Mouse (Mus musculus): ENCODE data around the gene Tbc1d9b. TPM values are rescaled to one million over a fixed set of nuclear protein-coding genes. Genes with fewer than 3 reads are reported as not detected.

Tbc1d9b gene
- polyA plus RNA-seq, 1 experiment from 2014 or later: 47.8 TPM

GRCm38 (mm10) chr11:50180478-50181231 lies 49.5 kb downstream of the Tbc1d9b start:
- no peaks in the 10 kb centered on the region for H3K4me1 ChIP-seq
- no peak overlapping the region for H3K27ac ChIP-seq
- 52% methylated on average over 6 of the region's 6 CpGs for WGBS
- peaks cover 39% of the 10 kb centered on the region for H3K36me3 ChIP-seq
- no peak overlapping the region for H3K4me3 ChIP-seq
- H3K4me2 ChIP-seq: no peak overlapping the region
- no peaks in the 10 kb centered on the region for H3K27me3 ChIP-seq
- ATAC-seq (ENCODE audit: insufficient number of reproducible peaks, insufficient read depth, low FRiP score, low TSS enrichment, low read depth): no peak
- H3K9me3 ChIP-seq: no peaks in the 10 kb centered on the region
- H3K9ac ChIP-seq: no peak overlapping the region

GRCm38 (mm10) chr11:50182702-50183101 lies 51.5 kb downstream of the Tbc1d9b start:
- ATAC-seq (ENCODE audit: insufficient number of reproducible peaks, insufficient read depth, low FRiP score, low TSS enrichment, low read depth): no peak

GRCm38 (mm10) chr11:50184788-50185187 lies 53.6 kb downstream of the Tbc1d9b start:
- Histone ChIP-seq H3K4me2 (no peak overlapping the region), H3K36me3 (peaks cover 28% of the 10 kb centered on the region), H3K4me1 (no peaks in the 10 kb centered on the region), H3K9ac (no peak overlapping the region), H3K9me3 (no peaks in the 10 kb centered on the region), H3K27me3 (no peaks in the 10 kb centered on the region), H3K27ac (no peak overlapping the region), H3K4me3 (no peak overlapping the region)
- no peak for ATAC-seq (ENCODE audit: insufficient number of reproducible peaks, insufficient read depth, low FRiP score, low TSS enrichment, low read depth)
- 86% methylated on average over 3 of the region's 3 CpGs for WGBS

More at GRCm38 (mm10) chr11:50182702-50183101, 51.5 kb downstream of the Tbc1d9b start:
- Histone ChIP-seq H3K4me1 (no peaks in the 10 kb centered on the region), H3K36me3 (peaks cover 38% of the 10 kb centered on the region), H3K9me3 (no peaks in the 10 kb centered on the region), H3K27me3 (no peaks in the 10 kb centered on the region), H3K4me3 (no peak overlapping the region), H3K4me2 (no peak overlapping the region), H3K9ac (no peak overlapping the region), H3K27ac (no peak overlapping the region)
- 91% methylated on average over 4 of the region's 4 CpGs for WGBS

GRCm38 (mm10) chr11:50188682-50189081 lies 57.5 kb downstream of the Tbc1d9b start:
- no peaks in the 10 kb centered on the region for H3K9me3 ChIP-seq
- ATAC-seq (ENCODE audit: insufficient number of reproducible peaks, insufficient read depth, low FRiP score, low TSS enrichment, low read depth): no peak

GRCm38 (mm10) chr11:50190362-50190761 lies 59.2 kb downstream of the Tbc1d9b start:
- no peak overlapping the region for H3K27ac ChIP-seq
- H3K9me3 ChIP-seq: no peaks in the 10 kb centered on the region
- no peak overlapping the region for H3K4me2 ChIP-seq
- no peaks in the 10 kb centered on the region for H3K4me1 ChIP-seq
- peaks cover 14% of the 10 kb centered on the region; the same call in 1 of the 2 replicates for H3K36me3 ChIP-seq
- no peak overlapping the region for H3K9ac ChIP-seq
- no peaks in the 10 kb centered on the region for H3K27me3 ChIP-seq
- ATAC-seq (ENCODE audit: insufficient number of reproducible peaks, insufficient read depth, low FRiP score, low TSS enrichment, low read depth): no peak
- WGBS: 85% methylated on average over 4 of the region's 4 CpGs
- H3K4me3 ChIP-seq: no peak overlapping the region

More at GRCm38 (mm10) chr11:50188682-50189081, 57.5 kb downstream of the Tbc1d9b start:
- peaks cover 12% of the 10 kb centered on the region; the same call in 1 of the 2 replicates for H3K36me3 ChIP-seq
- no peaks in the 10 kb centered on the region for H3K27me3 ChIP-seq
- H3K4me1 ChIP-seq: no peaks in the 10 kb centered on the region
- H3K9ac ChIP-seq: no peak overlapping the region
- 87% methylated on average over 7 of the region's 7 CpGs for WGBS
- no peak overlapping the region for H3K4me2 ChIP-seq
- no peak overlapping the region for H3K4me3 ChIP-seq
- H3K27ac ChIP-seq: no peak overlapping the region

GRCm38 (mm10) chr11:50192278-50192677 lies 61.1 kb downstream of the Tbc1d9b start:
- Histone ChIP-seq H3K9ac (no peak overlapping the region), H3K4me3 (no peak overlapping the region), H3K27ac (no peak overlapping the region), H3K4me1 (no peaks in the 10 kb centered on the region), H3K9me3 (no peaks in the 10 kb centered on the region), H3K36me3 (peaks cover 26% of the 10 kb centered on the region), H3K4me2 (no peak overlapping the region), H3K27me3 (no peaks in the 10 kb centered on the region)
- WGBS: 70% methylated on average over 3 of the region's 3 CpGs
- no peak for ATAC-seq (ENCODE audit: insufficient number of reproducible peaks, insufficient read depth, low FRiP score, low TSS enrichment, low read depth)

- Histone ChIP-seq H3K27me3 (no peaks in the 10 kb centered on the region), H3K4me3 (no peak overlapping the region), H3K9me3 (no peaks in the 10 kb centered on the region), H3K4me2 (no peak overlapping the region), H3K27ac (no peak overlapping the region), H3K36me3 (peaks cover 33% of the 10 kb centered on the region), H3K9ac (no peak overlapping the region), H3K4me1 (no peaks in the 10 kb centered on the region)
- WGBS: 76% methylated on average over 7 of the region's 7 CpGs
- ATAC-seq (ENCODE audit: insufficient number of reproducible peaks, insufficient read depth, low FRiP score, low TSS enrichment, low read depth): no peak
These were observed 62.9 kb downstream of the Tbc1d9b start for GRCm38 (mm10) chr11:50194070-50194469.

- WGBS: 81% methylated on average over 4 of the region's 4 CpGs
- Histone ChIP-seq H3K4me1 (no peaks in the 10 kb centered on the region), H3K36me3 (peaks cover 41% of the 10 kb centered on the region)
These were observed 63.6 kb downstream of the Tbc1d9b start for GRCm38 (mm10) chr11:50194793-50195192.

GRCm38 (mm10) chr11:50197500-50197899 lies 66.3 kb downstream of the Tbc1d9b start:
- Histone ChIP-seq H3K4me3 (no peak overlapping the region), H3K9me3 (no peaks in the 10 kb centered on the region), H3K4me2 (no peak overlapping the region), H3K4me1 (no peaks in the 10 kb centered on the region), H3K36me3 (peaks cover 68% of the 10 kb centered on the region), H3K27me3 (no peaks in the 10 kb centered on the region), H3K9ac (no peak overlapping the region), H3K27ac (no peak overlapping the region)
- WGBS: 84% methylated on average over 4 of the region's 4 CpGs
- no peak for ATAC-seq (ENCODE audit: insufficient number of reproducible peaks, insufficient read depth, low FRiP score, low TSS enrichment, low read depth)

More at GRCm38 (mm10) chr11:50194793-50195192, 63.6 kb downstream of the Tbc1d9b start:
- Histone ChIP-seq H3K27me3 (no peaks in the 10 kb centered on the region), H3K9ac (no peak overlapping the region), H3K4me3 (no peak overlapping the region), H3K27ac (no peak overlapping the region), H3K4me2 (no peak overlapping the region), H3K9me3 (no peaks in the 10 kb centered on the region)
- no peak for ATAC-seq (ENCODE audit: insufficient number of reproducible peaks, insufficient read depth, low FRiP score, low TSS enrichment, low read depth)

- no peak for ATAC-seq (ENCODE audit: insufficient number of reproducible peaks, insufficient read depth, low FRiP score, low TSS enrichment, low read depth)
- Histone ChIP-seq H3K9me3 (no peaks in the 10 kb centered on the region), H3K4me1 (no peaks in the 10 kb centered on the region), H3K4me3 (no peak overlapping the region), H3K27ac (no peak overlapping the region), H3K27me3 (no peaks in the 10 kb centered on the region), H3K4me2 (no peak overlapping the region), H3K9ac (no peak overlapping the region), H3K36me3 (peaks cover 76% of the 10 kb centered on the region)
- 87% methylated on average over 4 of the region's 5 CpGs for WGBS
These were observed 67.1 kb downstream of the Tbc1d9b start for GRCm38 (mm10) chr11:50198219-50198846.

- no peak overlapping the region for H3K27ac ChIP-seq
- H3K27me3 ChIP-seq: no peaks in the 10 kb centered on the region
- no peak for ATAC-seq (ENCODE audit: insufficient number of reproducible peaks, insufficient read depth, low FRiP score, low TSS enrichment, low read depth)
- H3K9ac ChIP-seq: no peak overlapping the region
- peaks cover 80% of the 10 kb centered on the region for H3K36me3 ChIP-seq
- no peaks in the 10 kb centered on the region for H3K9me3 ChIP-seq
- WGBS: 86% methylated on average over 2 of the region's 2 CpGs
- H3K4me3 ChIP-seq: no peak overlapping the region
- no peaks in the 10 kb centered on the region for H3K4me1 ChIP-seq
- no peak overlapping the region for H3K4me2 ChIP-seq
These were observed 67.7 kb downstream of the Tbc1d9b start for GRCm38 (mm10) chr11:50198916-50199315.

- no peak overlapping the region for H3K4me3 ChIP-seq
- H3K9ac ChIP-seq: no peak overlapping the region
- H3K27me3 ChIP-seq: no peaks in the 10 kb centered on the region
- 85% methylated on average over 8 of the region's 8 CpGs for WGBS
- H3K9me3 ChIP-seq: no peaks in the 10 kb centered on the region
- peaks cover 90% of the 10 kb centered on the region for H3K36me3 ChIP-seq
- no peaks in the 10 kb centered on the region for H3K4me1 ChIP-seq
- no peak overlapping the region for H3K4me2 ChIP-seq
- H3K27ac ChIP-seq: no peak overlapping the region
- ATAC-seq (ENCODE audit: insufficient number of reproducible peaks, insufficient read depth, low FRiP score, low TSS enrichment, low read depth): no peak
These were observed 69.4 kb downstream of the Tbc1d9b start for GRCm38 (mm10) chr11:50200613-50201012.
